Mouse (Mus musculus): ENCODE data around the gene 4930433I11Rik. TPM values are rescaled to one million over a fixed set of nuclear protein-coding genes. Genes with fewer than 3 reads are reported as not detected.
"Not testable (repeated sequence)": the region's sequence is repeated elsewhere in the genome, so short reads cannot be mapped to it uniquely, and the experiment has no call there.

4930433I11Rik gene
- not detected in 2 replicates for total RNA-seq (2015)
- not detected in 2 replicates for total RNA-seq (2017)

GRCm38 (mm10) chr7:40987243-40987642 lies at the start of gene 4930433I11Rik:
TSS of gene 4930433I11Rik (plus strand) at chr7:40987543.
- ATAC-seq (ENCODE audit: poor library complexity, severe bottlenecking): no peak

- no peak for ATAC-seq (ENCODE audit: poor library complexity, severe bottlenecking)
Observed at GRCm38 (mm10) chr7:40939371-40939770, 48.0 kb upstream of the 4930433I11Rik start.

- no peak for ATAC-seq (ENCODE audit: poor library complexity, severe bottlenecking)
Observed at GRCm38 (mm10) chr7:40942233-40942935, 45.0 kb upstream of the 4930433I11Rik start.

GRCm38 (mm10) chr7:41032419-41032818 lies 45.1 kb downstream of the 4930433I11Rik start, which contains the start of gene Gm4884:
TSS of gene Gm4884 (plus strand) at chr7:41032719.
- not testable (repeated sequence) for ATAC-seq (ENCODE audit: poor library complexity, severe bottlenecking)

GRCm38 (mm10) chr7:41044058-41044457 lies 56.7 kb downstream of the 4930433I11Rik start:
- ATAC-seq (ENCODE audit: poor library complexity, severe bottlenecking): not testable (repeated sequence)

Other genes starting within 250 kb of the 4930433I11Rik start
- not detected in 2 replicates for gene Vstm2b, start 89.2 kb upstream of the 4930433I11Rik start, total RNA-seq (2015)
- gene Vstm2b, start 89.2 kb upstream of the 4930433I11Rik start, total RNA-seq (2017): not detected in 2 replicates
- not detected in 2 replicates for gene Gm4884, start 45.2 kb downstream of the 4930433I11Rik start, total RNA-seq (2015)
- gene Gm4884, start 45.2 kb downstream of the 4930433I11Rik start, total RNA-seq (2017): not detected in 2 replicates
- gene Gm5592, start 166.3 kb downstream of the 4930433I11Rik start, total RNA-seq (2015): not detected in 2 replicates
- not detected in 2 replicates for gene Gm5592, start 166.3 kb downstream of the 4930433I11Rik start, total RNA-seq (2017)